Mouse (Mus musculus) forebrain, embryonic 16.5 days (tissue): Measurements from ENCODE around the gene Ube2u. TPM values are rescaled to one million over a fixed set of nuclear protein-coding genes. Genes with fewer than 3 reads are reported as not detected.

Experiments used
- ATAC-seq: fragments of 200-750 bp; cut with Nextera tagmentation; 2 replicates; pipeline ENCODE4 v1.8.0; 2017; ENCODE audit warnings: mild to moderate bottlenecking, moderate library complexity
- H3K27ac ChIP-seq: fragments of 300-500 bp; sonication (generic); 2 replicates; pipeline ENCODE4 v1.5.1; 2014; ENCODE audit warnings: low read length, control low read depth
- H3K27me3 ChIP-seq: fragments of 300-500 bp; sonication (generic); replicated peaks from 2 replicates; pipeline ENCODE4 v1.6.1; 2014; ENCODE audit warnings: low read length; ENCODE audit not compliant: control insufficient read depth, insufficient read depth
- H3K36me3 ChIP-seq: fragments of 300-500 bp; sonication (generic); 2 replicates; pipeline ENCODE4 v1.6.1; 2014; ENCODE audit not compliant: control insufficient read depth, insufficient read depth
- H3K4me1 ChIP-seq: fragments of 300-500 bp; sonication (generic); replicated peaks from 2 replicates; pipeline ENCODE4 v1.6.1; 2014; ENCODE audit warnings: low read length; ENCODE audit not compliant: control insufficient read depth, insufficient read depth
- H3K4me2 ChIP-seq: fragments of 300-500 bp; sonication (generic); 2 replicates; pipeline ENCODE4 v1.6.1; 2014; ENCODE audit warnings: mild to moderate bottlenecking, low read length, control low read depth
- H3K4me3 ChIP-seq: fragments of 300-500 bp; sonication (generic); replicated peaks from 2 replicates; pipeline ENCODE4 v1.5.1; 2014; ENCODE audit warnings: mild to moderate bottlenecking, low read length, control low read depth
- H3K9ac ChIP-seq: fragments of 300-500 bp; sonication (generic); replicated peaks from 2 replicates; pipeline ENCODE4 v1.6.1; 2014; ENCODE audit warnings: low read depth, low read length, control low read depth
- H3K9me3 ChIP-seq: fragments of 300-500 bp; sonication (generic); 2 replicates; pipeline ENCODE4 v1.6.1; 2016; ENCODE audit warnings: low read length; ENCODE audit not compliant: control insufficient read depth
- WGBS: fragments of 180-500 bp; shearing (Covaris S2); extraction: QIAGEN DNeasy Blood & Tissue Kit; methylation state at CpG from one replicate; pipeline ENCODE4 v1.1.7; 2014; 5-methylcytosine and 5-hydroxymethylcytosine counted together
- polyA plus RNA-seq: library from polyadenylated mRNA; unstranded; fragments of >200 nt; fragmentation: Nextera tagmentation; extraction: Ambion mirVana; gene quantifications from 2 replicates; pipeline ENCODE4 v1.2.1, GENCODE M21; 2015

The Ube2u gene
- polyA plus RNA-seq, 1 experiment from 2014 or later, result 0.27 TPM

GRCm38 (mm10) chr4:100533607-100534006, 55.0 kb downstream of the Ube2u start:
- no peak for ATAC-seq
- Histone ChIP-seq H3K4me1 (no peaks in the 10 kb centered on the region), H3K36me3 (no peaks in the 10 kb centered on the region), H3K9me3 (no peaks in the 10 kb centered on the region), H3K4me3 (no peak overlapping the region), H3K9ac (no peak overlapping the region), H3K4me2 (no peak overlapping the region), H3K27me3 (no peaks in the 10 kb centered on the region), H3K27ac (no peak overlapping the region)
- WGBS, result 83% methylated on average over 6 of the region's 6 CpGs

- no peak overlapping the region for H3K4me2 ChIP-seq
- no peak overlapping the region for H3K4me3 ChIP-seq
- 33% methylated on average over 3 of the region's 3 CpGs for WGBS
- ATAC-seq, result 0 out of 2 replicates have a peak, but pooled peaks have one; percentile 23
- H3K36me3 ChIP-seq, result no peaks in the 10 kb centered on the region
- H3K9me3 ChIP-seq, result no peaks in the 10 kb centered on the region
- H3K27me3 ChIP-seq, result no peaks in the 10 kb centered on the region
- no peak overlapping the region for H3K9ac ChIP-seq
- H3K4me1 ChIP-seq, result no peaks in the 10 kb centered on the region
- no peak overlapping the region for H3K27ac ChIP-seq
Observed at GRCm38 (mm10) chr4:100534946-100535345, 56.3 kb downstream of the Ube2u start.

DNA sequence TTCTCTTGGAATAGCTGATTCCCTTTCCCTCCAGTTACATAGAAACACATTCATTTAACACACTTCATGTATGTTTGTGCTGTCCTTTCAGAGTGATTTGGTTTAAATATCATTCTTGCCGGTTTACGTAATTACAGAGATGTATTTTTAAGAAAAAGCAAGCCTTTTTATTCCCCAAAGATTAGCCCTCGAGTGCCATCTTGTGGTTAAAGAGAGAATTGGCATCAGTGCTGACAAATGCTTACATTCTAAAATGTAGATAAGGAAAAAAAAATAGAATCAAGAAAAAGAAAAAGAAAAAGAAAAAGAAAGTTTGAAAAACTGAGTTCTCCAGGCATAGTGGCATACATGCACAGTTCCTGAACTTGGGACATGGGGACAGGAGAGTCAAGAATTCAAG, 59.2 kb downstream of the Ube2u start:
- Histone ChIP-seq H3K9ac (no peak overlapping the region), H3K27me3 (no peaks in the 10 kb centered on the region), H3K27ac (no peak overlapping the region), H3K4me1 (no peaks in the 10 kb centered on the region), H3K4me3 (no peak overlapping the region), H3K36me3 (no peaks in the 10 kb centered on the region), H3K4me2 (no peak overlapping the region), H3K9me3 (no peaks in the 10 kb centered on the region)
- under 1% methylated on average over 3 of the region's 3 CpGs for WGBS
- ATAC-seq, result no peak

DNA sequence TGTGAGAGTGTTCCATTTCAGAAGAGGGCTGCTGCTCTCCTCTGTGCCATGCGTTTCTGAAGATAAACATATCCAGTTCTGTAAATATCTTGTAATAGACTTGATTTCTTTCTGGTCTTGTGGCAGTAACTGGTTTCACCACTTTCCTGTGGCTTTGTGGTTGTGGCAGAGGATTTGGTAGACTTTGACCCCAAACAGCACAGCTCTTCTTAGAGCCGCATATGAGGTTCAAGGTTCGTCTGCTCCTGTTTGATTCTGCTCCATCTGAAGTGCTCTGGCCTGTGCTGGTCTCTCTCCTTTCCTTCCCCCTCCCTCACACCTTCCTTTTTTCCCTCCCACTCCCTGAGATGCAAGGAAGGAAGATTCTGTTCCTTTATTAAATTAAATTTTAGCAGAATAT, 60.8 kb downstream of the Ube2u start:
- H3K4me1 ChIP-seq, result no peaks in the 10 kb centered on the region
- no peak overlapping the region for H3K27ac ChIP-seq
- no peak overlapping the region for H3K9ac ChIP-seq
- H3K27me3 ChIP-seq, result no peaks in the 10 kb centered on the region
- H3K36me3 ChIP-seq, result no peaks in the 10 kb centered on the region
- H3K4me3 ChIP-seq, result no peak overlapping the region
- 72% methylated on average over 3 of the region's 3 CpGs for WGBS
- H3K4me2 ChIP-seq, result no peak overlapping the region
- no peaks in the 10 kb centered on the region for H3K9me3 ChIP-seq
- ATAC-seq, result no peak

DNA sequence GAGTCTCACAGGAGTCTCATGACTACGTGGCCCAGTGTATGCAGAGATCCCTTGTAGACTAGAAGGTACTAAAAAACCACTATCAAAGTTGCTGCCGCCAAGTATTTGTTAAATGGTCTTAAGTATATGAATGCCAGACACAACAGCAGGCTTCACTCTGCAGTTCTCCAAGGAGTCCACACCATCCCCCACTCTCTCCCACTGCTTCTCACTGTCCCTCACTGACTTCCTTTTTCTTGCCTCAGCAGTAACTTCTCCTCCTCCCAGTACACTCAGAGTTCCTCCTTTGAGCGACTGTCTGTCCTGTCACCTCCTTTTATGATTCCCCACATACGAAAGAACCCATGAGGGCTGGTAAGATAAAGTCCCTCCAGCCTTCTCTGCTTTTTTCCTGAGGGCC, 69.3 kb downstream of the Ube2u start:
- ATAC-seq, result no peak
- 75% methylated on average over 4 of the region's 4 CpGs for WGBS
- no peak overlapping the region for H3K4me3 ChIP-seq

GRCm38 (mm10) chr4:100553296-100553695, 74.6 kb downstream of the Ube2u start:
- H3K9ac ChIP-seq, result no peak overlapping the region
- 84% methylated on average over 2 of the region's 2 CpGs for WGBS
- no peaks in the 10 kb centered on the region for H3K27me3 ChIP-seq
- H3K9me3 ChIP-seq, result no peaks in the 10 kb centered on the region
- no peak for ATAC-seq
- H3K36me3 ChIP-seq, result no peaks in the 10 kb centered on the region
- H3K4me1 ChIP-seq, result no peaks in the 10 kb centered on the region
- H3K4me2 ChIP-seq, result no peak overlapping the region
- no peak overlapping the region for H3K27ac ChIP-seq
- H3K4me3 ChIP-seq, result no peak overlapping the region

More for the DNA sequence above, 69.3 kb downstream of the Ube2u start:
- no peaks in the 10 kb centered on the region for H3K36me3 ChIP-seq
- no peak overlapping the region for H3K27ac ChIP-seq
- H3K4me1 ChIP-seq, result no peaks in the 10 kb centered on the region
- no peaks in the 10 kb centered on the region for H3K9me3 ChIP-seq
- no peak overlapping the region for H3K4me2 ChIP-seq
- no peak overlapping the region for H3K9ac ChIP-seq
- H3K27me3 ChIP-seq, result no peaks in the 10 kb centered on the region

GRCm38 (mm10) chr4:100588236-100589206, 109.9 kb downstream of the Ube2u start:
- Histone ChIP-seq H3K9me3 (no peaks in the 10 kb centered on the region), H3K27ac (peak overlapping the region; percentile 3; the same call in 1 of the 2 replicates), H3K4me3 (peak overlapping the region; percentile 40), H3K36me3 (no peaks in the 10 kb centered on the region), H3K4me1 (peaks cover 8% of the 10 kb centered on the region), H3K4me2 (peak overlapping the region; percentile 60), H3K9ac (peak overlapping the region; percentile 16), H3K27me3 (no peaks in the 10 kb centered on the region)
- peak; percentile 97 for ATAC-seq
- 3% methylated on average over 21 of the region's 21 CpGs for WGBS

DNA sequence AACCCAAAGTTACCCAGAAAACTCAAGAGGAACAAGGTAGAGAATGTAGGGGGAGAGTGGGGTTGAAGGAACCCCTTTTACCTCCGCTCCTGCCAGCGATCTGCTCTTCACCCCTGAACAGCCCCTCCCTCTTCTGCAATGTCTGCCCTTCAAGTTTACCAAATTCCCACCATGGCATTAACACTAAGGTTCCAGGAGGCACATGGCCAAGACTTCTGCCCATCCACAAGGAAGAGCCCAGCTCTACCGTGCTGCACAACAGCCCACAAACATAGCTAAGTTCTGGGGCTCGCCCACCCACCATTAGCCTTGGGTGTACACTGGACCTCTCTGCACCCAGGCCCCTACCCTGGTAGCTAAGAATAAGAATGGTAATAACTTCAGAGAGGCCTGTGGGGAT, 117.1 kb downstream of the Ube2u start:
- no peaks in the 10 kb centered on the region for H3K27me3 ChIP-seq
- H3K27ac ChIP-seq, result no peak overlapping the region
- H3K9me3 ChIP-seq, result no peaks in the 10 kb centered on the region
- no peak overlapping the region for H3K4me2 ChIP-seq
- no peaks in the 10 kb centered on the region for H3K36me3 ChIP-seq
- no peak for ATAC-seq
- H3K4me1 ChIP-seq, result peaks cover 6% of the 10 kb centered on the region
- no peak overlapping the region for H3K9ac ChIP-seq
- 89% methylated on average over 4 of the region's 4 CpGs for WGBS
- no peak overlapping the region for H3K4me3 ChIP-seq

DNA sequence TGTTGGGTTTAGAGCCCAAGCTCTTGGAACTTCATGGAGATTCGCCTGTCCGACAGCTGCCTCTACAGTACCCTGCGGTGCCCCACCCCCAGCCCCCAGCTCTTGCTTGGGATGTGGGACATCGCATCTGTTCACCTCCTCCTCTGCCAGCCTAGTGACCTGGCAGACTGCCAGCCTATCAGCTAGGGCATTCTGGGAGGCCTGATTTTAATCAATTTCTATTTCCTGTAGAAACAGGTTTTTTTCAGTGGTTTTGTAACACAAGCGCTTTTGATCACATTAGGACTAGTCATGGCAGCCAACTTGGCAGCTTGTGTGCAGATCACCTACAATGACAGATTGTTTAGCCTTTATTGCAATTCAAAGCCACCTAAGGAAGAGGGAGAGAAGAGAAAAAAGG, 118.0 kb downstream of the Ube2u start:
- 35% methylated on average over 5 of the region's 5 CpGs for WGBS
- no peaks in the 10 kb centered on the region for H3K27me3 ChIP-seq
- no peak overlapping the region for H3K4me3 ChIP-seq
- peak; percentile 78 for ATAC-seq
- H3K36me3 ChIP-seq, result no peaks in the 10 kb centered on the region
- no peak overlapping the region; the same call in 1 of the 2 replicates for H3K4me2 ChIP-seq
- H3K27ac ChIP-seq, result peak overlapping the region; percentile 26
- no peak overlapping the region for H3K9ac ChIP-seq
- H3K9me3 ChIP-seq, result no peaks in the 10 kb centered on the region
- H3K4me1 ChIP-seq, result peaks cover 6% of the 10 kb centered on the region
